Mouse (Mus musculus) kidney, adult 2 months (tissue): ENCODE measurements around the gene Uqcr11.

Source experiments
- CTCF ChIP-seq: fragments of 200-500 bp; conservative IDR thresholded peaks from 2 replicates; pipeline ENCODE4 v1.5.1; 2011; ENCODE audit warnings: low read depth, mild to moderate bottlenecking, control low read depth, low read length, moderate library complexity, mixed read lengths; ENCODE audit not compliant: insufficient read depth, insufficient read length
- POLR2A ChIP-seq: fragments of 200-500 bp; IDR thresholded peaks from one replicate; pipeline ENCODE4 v1.6.1; 2011; ENCODE audit warnings: low read depth, low read length, control low read depth

DNA sequence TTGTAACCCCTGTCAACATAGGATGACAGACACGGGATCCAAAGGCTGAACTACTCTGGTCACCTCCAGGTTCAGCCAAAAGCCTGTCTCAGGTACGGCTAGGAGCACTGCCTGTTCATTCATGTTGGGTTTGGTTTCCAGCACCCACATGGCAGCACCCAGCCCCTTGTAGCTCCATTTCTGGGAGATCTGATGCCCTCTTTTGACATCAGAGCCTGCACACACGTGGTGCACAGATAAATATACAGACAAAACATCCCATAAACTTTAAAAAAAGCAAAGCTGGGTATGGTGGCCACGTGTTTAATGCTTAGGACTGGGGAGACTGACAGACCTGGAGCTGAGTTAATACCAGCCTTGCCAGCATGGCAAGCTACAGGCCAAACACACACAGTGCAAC, 1.3 kb upstream of the Uqcr11 start:
- TF ChIP-seq CTCF: no peak
- no peak for TF ChIP-seq POLR2A
